Mouse (Mus musculus) adrenal gland, postnatal 36 days (tissue): ENCODE measurements around the gene Pdzd3. TPM values are rescaled to one million over a fixed set of nuclear protein-coding genes. Genes with fewer than 3 reads are reported as not detected.

ENCODE experiments used
- DNase-seq, 2 experiments: peaks; one replicate each; pipeline ENCODE4 v3.0.0; 2021; ENCODE audit warnings: mixed read lengths in 1 of 2
- total RNA-seq, 2 experiments: library from RNA; stranded (reverse); gene quantifications; 2 replicates each; pipeline ENCODE4 v1.2.3; 2021

Pdzd3 gene
- total RNA-seq, 2 experiments from 2014 or later, result not detected

GRCm38 (mm10) chr9:44250445-44250844, 826 bp downstream of the Pdzd3 start:
- DNase-seq, result no peak

- DNase-seq, result peak; percentile 82 to 90
Measured at GRCm38 (mm10) chr9:44249181-44250146, 1.8 kb downstream of the Pdzd3 start.

GRCm38 (mm10) chr9:44247907-44248306, 3.4 kb downstream of the Pdzd3 start:
- DNase-seq, result no peak

- no peak for DNase-seq
Measured at GRCm38 (mm10) chr9:44243621-44244020, 7.7 kb downstream of the Pdzd3 start.

GRCm38 (mm10) chr9:44241418-44241817, 9.9 kb downstream of the Pdzd3 start:
- DNase-seq, result no peak

GRCm38 (mm10) chr9:44240911-44241310, 10.4 kb downstream of the Pdzd3 start:
- DNase-seq, result peak; percentile 74 to 75

- no peak for DNase-seq
Measured at GRCm38 (mm10) chr9:44240399-44240798, 10.9 kb downstream of the Pdzd3 start, which contains the start of gene Ccdc153. Gene Ccdc153, plus strand, starts transcription at chr9:44240676.

GRCm38 (mm10) chr9:44239447-44239846, 11.8 kb downstream of the Pdzd3 start:
- DNase-seq, result peak; percentile 49 to 75

- DNase-seq, result no peak
Measured at GRCm38 (mm10) chr9:44238501-44239190, 12.6 kb downstream of the Pdzd3 start.

GRCm38 (mm10) chr9:44237128-44237527, 14.1 kb downstream of the Pdzd3 start:
- DNase-seq, result no peak

GRCm38 (mm10) chr9:44236601-44237000, 14.7 kb downstream of the Pdzd3 start:
- DNase-seq, result no peak

- peak; percentile 79 to 86 for DNase-seq
Measured at GRCm38 (mm10) chr9:44234479-44235427, 16.5 kb downstream of the Pdzd3 start.

GRCm38 (mm10) chr9:44233802-44234478, 17.3 kb downstream of the Pdzd3 start, which contains the start of gene Cbl:
Gene Cbl, minus strand, starts transcription at chr9:44234049.
- DNase-seq, result peak; percentile 98

GRCm38 (mm10) chr9:44233021-44233801, 18.1 kb downstream of the Pdzd3 start:
- DNase-seq, result peak in 1 of 2 experiments; percentile 47

- no peak for DNase-seq
Measured at GRCm38 (mm10) chr9:44231609-44232008, 19.7 kb downstream of the Pdzd3 start.

- DNase-seq, result no peak
Measured at GRCm38 (mm10) chr9:44225993-44226392, 25.3 kb downstream of the Pdzd3 start.

GRCm38 (mm10) chr9:44213538-44213937, 37.7 kb downstream of the Pdzd3 start:
- DNase-seq, result no peak

- DNase-seq, result no peak
Measured at GRCm38 (mm10) chr9:44212406-44212805, 38.9 kb downstream of the Pdzd3 start.

GRCm38 (mm10) chr9:44209416-44209815, 41.9 kb downstream of the Pdzd3 start:
- DNase-seq, result no peak

- DNase-seq, result no peak
Measured at GRCm38 (mm10) chr9:44207840-44208239, 43.4 kb downstream of the Pdzd3 start.
